Mouse (Mus musculus) small intestine, adult 2 months (tissue): ENCODE results near the gene Map2k3. TPM values are rescaled to one million over a fixed set of nuclear protein-coding genes. Genes with fewer than 3 reads are reported as not detected.

ENCODE experiments used
- H3K27ac ChIP-seq: fragments of 200-500 bp; 2 replicates; pipeline ENCODE4 v1.5.1; 2012; ENCODE audit warnings: low read depth, low read length, control low read depth, inconsistent platforms; ENCODE audit not compliant: insufficient read depth
- H3K27me3 ChIP-seq: fragments of 200-500 bp; 2 replicates; pipeline ENCODE4 v1.6.1; 2012; ENCODE audit warnings: mild to moderate bottlenecking, moderate library complexity, low read length, inconsistent platforms; ENCODE audit not compliant: control insufficient read depth, insufficient read depth
- H3K36me3 ChIP-seq: fragments of 200-500 bp; 2 replicates; pipeline ENCODE4 v1.6.1; 2012; ENCODE audit warnings: mild to moderate bottlenecking, low read length, control low read depth, inconsistent platforms; ENCODE audit not compliant: control insufficient read depth, insufficient read depth
- H3K4me1 ChIP-seq: fragments of 200-500 bp; 2 replicates; pipeline ENCODE4 v1.6.1; 2012; ENCODE audit warnings: low read length, inconsistent platforms, mixed read lengths; ENCODE audit not compliant: control insufficient read depth, insufficient read depth, insufficient read length
- H3K4me3 ChIP-seq: fragments of 200-500 bp; 2 replicates; pipeline ENCODE4 v1.5.1; 2012; ENCODE audit warnings: low read depth, mild to moderate bottlenecking, control low read depth, inconsistent platforms, low read length, moderate library complexity
- CTCF ChIP-seq: fragments of 200-500 bp; IDR thresholded peaks from 2 replicates; pipeline ENCODE4 v1.5.1; 2012; ENCODE audit warnings: low read depth, mild to moderate bottlenecking, control low read depth, inconsistent platforms, low read length, moderate library complexity, mixed read lengths; ENCODE audit not compliant: insufficient replicate concordance, insufficient read length; ENCODE audit errors: extremely low read depth
- POLR2A ChIP-seq: fragments of 200-500 bp; IDR thresholded peaks from 2 replicates; pipeline ENCODE4 v1.6.1; 2012; ENCODE audit warnings: low read depth, mild to moderate bottlenecking, control low read depth, inconsistent platforms, low read length, moderate library complexity
- WGBS: fragments of 180-500 bp; shearing (Covaris S2); methylation state at CpG from one replicate; pipeline ENCODE4 v1.1.7; 2018; 5-methylcytosine and 5-hydroxymethylcytosine counted together
- polyA plus RNA-seq: library from polyadenylated mRNA; depleted of rRNA; stranded (reverse); fragments of >200 nt; gene quantifications from 2 replicates; pipeline ENCODE4 v1.2.3, GENCODE M21; 2012

Gene Map2k3
- polyA plus RNA-seq, 1 experiment, result 98.9 TPM

GRCm38 (mm10) chr11:60958948-60959347 lies 27.1 kb downstream of the Map2k3 start:
- no peak overlapping the region for H3K27ac ChIP-seq
- H3K4me1 ChIP-seq, result no peaks in the 10 kb centered on the region
- no peaks in the 10 kb centered on the region for H3K27me3 ChIP-seq
- TF ChIP-seq POLR2A (no peak), CTCF (no peak)
- WGBS, result 87% methylated on average over 4 of the region's 4 CpGs
- H3K36me3 ChIP-seq, result no peaks in the 10 kb centered on the region
- no peak overlapping the region for H3K4me3 ChIP-seq

DNA sequence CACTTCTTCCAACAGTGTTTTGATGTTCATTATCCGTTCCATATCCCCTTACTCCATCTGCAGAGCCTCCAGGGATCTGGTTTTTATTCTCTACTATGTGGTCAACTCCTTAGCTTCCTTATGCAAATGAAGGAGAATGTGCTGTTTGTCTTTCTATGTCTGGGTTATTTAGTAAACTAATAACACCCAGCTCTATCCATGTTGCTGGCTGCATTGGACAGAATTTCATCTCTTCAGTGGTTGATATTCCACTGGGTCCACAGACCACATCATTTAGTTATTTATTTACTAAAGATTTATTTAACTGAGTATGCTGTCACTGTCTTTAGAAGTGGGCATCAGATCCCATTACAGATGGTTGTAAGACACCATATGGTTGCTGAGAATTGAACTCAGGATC lies 29.3 kb downstream of the Map2k3 start:
- no peaks in the 10 kb centered on the region for H3K36me3 ChIP-seq
- H3K4me1 ChIP-seq, result no peaks in the 10 kb centered on the region
- no peak for TF ChIP-seq POLR2A
- no peak for TF ChIP-seq CTCF
- WGBS, result 56% methylated on average over 1 of the region's 1 CpGs
- H3K27me3 ChIP-seq, result no peaks in the 10 kb centered on the region
- H3K4me3 ChIP-seq, result no peak overlapping the region
- H3K27ac ChIP-seq, result no peak overlapping the region

DNA sequence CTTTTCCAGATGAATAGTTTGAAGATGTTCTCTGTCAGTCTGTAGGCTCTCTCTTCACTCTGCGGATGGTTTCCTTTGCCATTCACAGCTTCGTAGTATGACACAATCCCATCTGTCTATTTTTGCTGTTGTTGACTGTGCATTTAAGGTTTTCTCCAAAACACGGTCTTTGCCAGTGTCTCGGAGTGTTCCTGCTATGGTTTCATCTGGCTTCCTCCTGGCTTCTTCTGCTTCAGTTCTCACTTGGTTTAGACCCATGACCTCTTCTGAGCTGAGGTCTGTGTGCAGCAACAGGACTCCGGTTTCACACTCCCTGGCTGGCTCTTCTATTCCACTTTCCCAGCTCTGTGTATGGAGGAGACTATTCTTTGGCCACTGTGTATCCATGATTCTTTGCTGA lies 30.9 kb downstream of the Map2k3 start:
- Histone ChIP-seq H3K27ac (no peak overlapping the region), H3K4me1 (no peaks in the 10 kb centered on the region), H3K36me3 (no peaks in the 10 kb centered on the region), H3K4me3 (no peak overlapping the region), H3K27me3 (no peaks in the 10 kb centered on the region)
- WGBS, result 86% methylated on average over 5 of the region's 5 CpGs
- no peak for TF ChIP-seq POLR2A
- TF ChIP-seq CTCF, result no peak

GRCm38 (mm10) chr11:60966974-60967373 lies 35.1 kb downstream of the Map2k3 start:
- H3K27ac ChIP-seq, result no peak overlapping the region
- 33% methylated on average over 6 of the region's 6 CpGs for WGBS

GRCm38 (mm10) chr11:60975097-60975496 lies 43.3 kb downstream of the Map2k3 start:
- H3K36me3 ChIP-seq, result no peaks in the 10 kb centered on the region
- no peak overlapping the region for H3K4me3 ChIP-seq
- H3K27ac ChIP-seq, result no peak overlapping the region
- WGBS, result 58% methylated on average over 11 of the region's 11 CpGs
- TF ChIP-seq POLR2A (no peak), CTCF (no peak)
- peaks cover 2% of the 10 kb centered on the region for H3K4me1 ChIP-seq
- no peaks in the 10 kb centered on the region for H3K27me3 ChIP-seq

More at GRCm38 (mm10) chr11:60966974-60967373, 35.1 kb downstream of the Map2k3 start:
- Histone ChIP-seq H3K4me3 (no peak overlapping the region), H3K36me3 (no peaks in the 10 kb centered on the region), H3K27me3 (no peaks in the 10 kb centered on the region), H3K4me1 (no peaks in the 10 kb centered on the region)
- TF ChIP-seq CTCF, result no peak
- no peak for TF ChIP-seq POLR2A

DNA sequence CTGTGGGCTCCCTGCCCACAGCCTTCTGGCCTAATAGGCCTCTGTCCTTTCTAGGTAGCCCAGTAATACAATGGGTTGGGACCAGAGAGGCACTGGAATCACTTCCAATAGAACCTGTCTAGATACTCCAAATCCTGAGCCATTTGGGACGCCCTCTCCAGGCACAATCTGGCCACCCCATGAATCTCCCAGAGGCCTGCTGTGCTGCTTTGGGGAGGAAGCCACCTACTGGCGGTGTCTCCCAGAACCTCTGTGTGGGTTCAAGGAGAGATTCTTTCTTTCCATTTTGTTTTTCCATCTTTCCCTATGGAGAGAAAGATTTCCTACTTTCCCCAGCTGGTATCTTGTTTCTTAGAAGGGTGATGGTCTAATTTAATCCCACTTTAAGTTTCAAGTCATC lies 44.4 kb downstream of the Map2k3 start:
- Histone ChIP-seq H3K27me3 (no peaks in the 10 kb centered on the region), H3K4me3 (no peak overlapping the region), H3K4me1 (peaks cover 2% of the 10 kb centered on the region), H3K27ac (no peak overlapping the region), H3K36me3 (no peaks in the 10 kb centered on the region)
- WGBS, result 81% methylated on average over 2 of the region's 2 CpGs
- TF ChIP-seq POLR2A (no peak), CTCF (no peak)

- Histone ChIP-seq H3K27ac (no peak overlapping the region), H3K4me1 (peaks cover 2% of the 10 kb centered on the region), H3K4me3 (no peak overlapping the region), H3K27me3 (no peaks in the 10 kb centered on the region), H3K36me3 (no peaks in the 10 kb centered on the region)
- TF ChIP-seq POLR2A (no peak), CTCF (peak; percentile 21; the same call in 1 of the 2 replicates)
- 15% methylated on average over 8 of the region's 8 CpGs for WGBS
Measured at GRCm38 (mm10) chr11:60976742-60977141, 44.9 kb downstream of the Map2k3 start.
